Mouse (Mus musculus) duodenum, adult 2 months (tissue): ENCODE measurements around the gene Rps6kl1. TPM values are rescaled to one million over a fixed set of nuclear protein-coding genes. Genes with fewer than 3 reads are reported as not detected.

Experiments
- polyA plus RNA-seq: library from polyadenylated mRNA; depleted of rRNA; stranded (reverse); fragments of >200 nt; gene quantifications from 2 replicates; pipeline ENCODE4 v1.2.3, GENCODE M21; 2012; ENCODE audit warnings: low replicate concordance; rRNA removed

Rps6kl1 gene
- polyA plus RNA-seq, result 0.47 and 0.98 TPM in 2 replicates

DNA sequence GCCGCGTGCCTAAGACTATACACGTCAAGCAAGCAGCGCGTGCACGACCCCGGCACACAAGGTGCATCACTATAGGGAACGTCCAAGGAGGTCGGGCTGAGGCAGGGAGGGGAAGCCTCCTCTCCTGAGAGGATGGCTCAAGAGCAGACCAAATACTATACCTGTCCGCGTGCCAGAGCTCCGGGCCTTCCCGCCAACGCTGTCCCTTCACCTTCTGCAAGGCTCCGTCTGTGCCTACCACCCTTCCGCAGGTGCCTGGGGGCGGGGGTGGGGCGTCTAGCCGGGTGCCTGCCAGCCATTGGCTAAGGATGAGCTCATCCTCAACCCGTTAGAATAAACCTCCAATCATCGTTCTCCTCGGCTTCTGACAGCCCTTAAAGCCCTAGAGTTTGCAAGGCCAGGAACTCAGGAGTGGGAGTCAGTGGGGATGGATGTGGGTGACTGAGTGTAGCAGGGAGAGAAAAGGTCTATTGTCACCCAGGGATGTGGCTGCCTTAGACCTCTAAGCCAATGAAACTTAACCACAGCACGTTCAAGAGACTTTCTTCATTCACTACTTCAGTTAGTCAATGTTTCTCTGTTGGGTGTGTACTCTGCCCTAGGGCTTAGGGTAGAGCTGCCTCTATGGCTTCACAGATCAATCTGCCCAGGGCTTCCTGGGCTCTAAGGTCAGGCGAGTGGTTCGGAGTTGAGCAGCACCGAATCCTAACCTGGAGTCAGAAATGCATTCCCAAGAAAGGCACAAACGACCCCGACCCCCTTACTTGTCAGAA is at the start of gene Rps6kl1:
TSS of gene Rps6kl1 (minus strand) at position 263 of the 773 bp plus-strand sequence.

DNA sequence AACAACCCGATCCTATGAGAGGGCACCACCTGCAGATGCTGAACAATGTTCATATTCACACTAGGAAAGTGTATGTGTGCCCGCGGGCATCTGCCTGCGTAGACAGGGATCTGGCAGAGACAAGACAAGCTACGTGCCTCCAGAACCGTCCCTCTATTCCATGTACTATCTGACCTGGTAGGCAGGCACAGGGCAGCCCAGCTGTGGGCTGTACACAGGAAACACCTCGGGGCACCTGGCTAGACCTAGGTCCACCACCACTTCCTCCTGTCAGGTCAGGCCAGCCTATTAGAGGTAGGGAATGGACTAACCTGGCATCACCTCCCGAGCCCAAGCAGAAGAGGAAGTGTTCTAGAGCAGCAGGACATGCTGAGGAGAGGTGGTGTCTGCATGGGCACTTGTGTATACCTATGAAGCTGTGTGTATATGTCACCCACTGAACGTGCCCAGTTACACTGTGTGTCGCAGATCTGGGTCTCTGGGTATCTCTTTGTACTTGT is 26.7 kb upstream of the Rps6kl1 start, which contains the start of gene Pgf:
TSS of gene Pgf (minus strand) at position 51 of the 500 bp plus-strand sequence.

DNA sequence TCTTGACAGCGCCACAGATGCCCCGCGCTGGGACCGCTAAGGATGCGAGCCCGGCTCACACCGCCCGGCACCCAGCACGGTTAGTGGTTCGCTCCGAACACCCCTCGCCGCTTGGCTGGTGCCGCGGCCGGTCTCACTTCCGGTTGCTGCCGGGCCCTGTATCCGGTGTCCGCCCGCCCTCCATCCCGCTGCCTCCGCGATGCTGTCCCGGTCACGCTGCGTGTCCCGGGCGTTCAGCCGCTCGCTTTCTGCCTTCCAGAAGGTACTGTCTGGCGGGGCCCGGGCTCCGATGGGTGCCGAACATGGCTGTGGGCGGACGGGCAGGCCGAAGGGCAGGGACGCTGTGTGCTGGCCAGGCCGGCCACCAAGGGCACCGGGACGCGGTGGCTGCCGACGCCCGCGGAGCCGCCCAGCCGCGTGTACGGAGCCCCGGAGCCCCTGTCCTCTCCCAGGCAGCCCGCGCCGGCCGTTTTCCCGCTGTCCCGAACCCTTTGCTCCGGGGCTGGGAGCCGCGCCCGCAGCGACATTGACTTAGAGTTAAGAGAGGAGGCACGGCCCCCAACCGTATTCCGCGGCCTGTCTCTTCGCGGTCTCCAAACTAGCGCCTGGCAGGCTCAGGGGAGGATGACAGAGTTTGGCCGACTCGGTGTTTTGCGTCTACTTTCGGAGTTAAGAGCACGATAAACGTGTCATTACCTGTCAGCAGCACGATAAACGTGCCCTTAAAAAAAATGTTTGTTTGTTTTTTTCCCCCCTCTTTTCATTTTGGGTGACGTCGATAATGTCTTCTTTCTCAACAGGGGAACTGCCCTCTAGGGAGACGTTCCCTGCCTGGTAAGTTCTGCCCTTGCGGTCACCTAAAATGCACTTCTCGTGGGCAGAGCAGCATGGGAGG is 40.1 kb downstream of the Rps6kl1 start, which contains the start of the genes Prox2 and Dlst:
TSS of gene Prox2 (minus strand) at position 62 of the 895 bp plus-strand sequence.
TSS of gene Dlst (plus strand) at position 136 of the 895 bp plus-strand sequence.

Other genes with a start within 250 kb of the Rps6kl1 start
- 7.4 and 14.4 TPM in 2 replicates for gene Fcf1, start 180.4 kb downstream of the Rps6kl1 start, polyA plus RNA-seq
- gene Arel1, start 180.4 kb downstream of the Rps6kl1 start, polyA plus RNA-seq, result 14.7 and 15.0 TPM in 2 replicates
- 5.9 and 7.8 TPM in 2 replicates for gene Ylpm1, start 154.9 kb downstream of the Rps6kl1 start, polyA plus RNA-seq
- 0.62 and 0.65 TPM in 2 replicates for gene Prox2, start 40.5 kb downstream of the Rps6kl1 start, polyA plus RNA-seq
- gene Dlst, start 40.4 kb downstream of the Rps6kl1 start, polyA plus RNA-seq, result 125 and 138 TPM in 2 replicates
- gene Pgf, start 26.5 kb upstream of the Rps6kl1 start, polyA plus RNA-seq, result 0.60 and 0.70 TPM in 2 replicates
- gene Eif2b2, start 68.2 kb upstream of the Rps6kl1 start, polyA plus RNA-seq, result 58.8 and 91.2 TPM in 2 replicates
- 0.85 and 0.93 TPM in 2 replicates for gene Mlh3, start 119.3 kb upstream of the Rps6kl1 start, polyA plus RNA-seq
- 1.5 and 2.5 TPM in 2 replicates for gene Acyp1, start 137.2 kb upstream of the Rps6kl1 start, polyA plus RNA-seq
- 0.17 and 0.22 TPM in 2 replicates for gene Zc2hc1c, start 137.3 kb upstream of the Rps6kl1 start, polyA plus RNA-seq
- 7.3 and 8.0 TPM in 2 replicates for gene Nek9, start 188.1 kb upstream of the Rps6kl1 start, polyA plus RNA-seq
- 243 and 321 TPM in 2 replicates for gene Tmed10, start 223.6 kb upstream of the Rps6kl1 start, polyA plus RNA-seq